ENCODE assay signal across 15 mouse cellular contexts in genomic region chr17:17617440-17618204, GRCm38 (mm10). TPM values are rescaled to one million over a fixed set of nuclear protein-coding genes. Genes with fewer than 3 reads are reported as not detected.
DNase-seq lines count a peak whose midpoint lies in the region; ATAC-seq and TF ChIP-seq lines count a peak whose summit lies in the region.
"Had no signal": no experiment of that assay in that cellular context is flagged by ENCODE, and none has a peak within 500 bp of the region (broad histone marks: within the 10 kb centered on the region; RNA-seq: fewer than 3 reads in every experiment).

No protein-coding gene starts in this region.

- peaks cover 26% of the 10 kb centered on the region for H3K36me3 ChIP-seq in heart, adult 2 months (ENCODE audit: control insufficient read depth, insufficient read depth, low read length)
- H3K36me3 ChIP-seq in heart, embryonic 16.5 days (ENCODE audit: control insufficient read depth, insufficient read depth) = 0 out of 2 replicates have a peak, but pooled peaks cover 3% of the 10 kb centered on the region
- H3K36me3 ChIP-seq: embryonic facial prominence, embryonic 13.5 days; liver, embryonic 15.5 days; midbrain, embryonic 13.5 days; stomach, embryonic 15.5 days had no signal

- H3K4me1 ChIP-seq in heart, adult 2 months (ENCODE audit: control insufficient read depth, insufficient read depth, low read length) = peaks cover 11% of the 10 kb centered on the region
- peaks cover 27% of the 10 kb centered on the region for H3K4me1 ChIP-seq in heart, embryonic 16.5 days (ENCODE audit: control insufficient read depth, insufficient read depth, low read length)

- no peaks in the 10 kb centered on the region for H3K9me3 ChIP-seq in heart, embryonic 16.5 days (replicated peaks; ENCODE audit: control insufficient read depth, low read length)
- H3K9me3 ChIP-seq: embryonic facial prominence, embryonic 13.5 days; liver, embryonic 15.5 days; midbrain, embryonic 13.5 days; stomach, embryonic 15.5 days had no signal

- no peaks in the 10 kb centered on the region for H3K27me3 ChIP-seq in heart, adult 2 months (ENCODE audit: control insufficient read depth, insufficient read depth, low read length)
- no peaks in the 10 kb centered on the region for H3K27me3 ChIP-seq in heart, embryonic 16.5 days (ENCODE audit: control insufficient read depth, insufficient read depth, low read length)
- H3K27me3 ChIP-seq: embryonic facial prominence, embryonic 13.5 days; liver, embryonic 15.5 days; midbrain, embryonic 13.5 days; stomach, embryonic 15.5 days had no signal

- H3K4me3 ChIP-seq in heart, adult 2 months = no peak overlapping the region
- no peak overlapping the region for H3K4me3 ChIP-seq in heart, embryonic 16.5 days (ENCODE audit: low read length)
- H3K4me3 ChIP-seq: embryonic facial prominence, embryonic 13.5 days; liver, embryonic 15.5 days; midbrain, embryonic 13.5 days; stomach, embryonic 15.5 days had no signal

- H3K27ac ChIP-seq in heart, adult 2 months = peak overlapping the region; percentile 70
- H3K27ac ChIP-seq in heart, embryonic 16.5 days (ENCODE audit: low read length) = peak overlapping the region; percentile 81
- H3K27ac ChIP-seq: embryonic facial prominence, embryonic 13.5 days; liver, embryonic 15.5 days; midbrain, embryonic 13.5 days; stomach, embryonic 15.5 days had no signal

- H3K9ac ChIP-seq in heart, adult 2 months (ENCODE audit: low read depth, low read length) = peak overlapping the region; percentile 51
- H3K9ac ChIP-seq in heart, embryonic 16.5 days (ENCODE audit: low read length) = no peak overlapping the region; the same call in none of the 2 replicates
- H3K9ac ChIP-seq: embryonic facial prominence, embryonic 13.5 days; liver, embryonic 15.5 days; midbrain, embryonic 13.5 days; stomach, embryonic 15.5 days had no signal

- 0 out of 2 replicates have a peak, but pooled peaks have one; percentile 19 for TF ChIP-seq EP300 in heart, adult 2 months (IDR thresholded peaks at IDR 0.05; ENCODE audit: insufficient read depth, low read depth, low read length)

- peak overlapping the region; percentile 49 for H3K4me2 ChIP-seq in heart, embryonic 16.5 days (ENCODE audit: low read depth, low read length)
- H3K4me2 ChIP-seq: embryonic facial prominence, embryonic 13.5 days; liver, embryonic 15.5 days; midbrain, embryonic 13.5 days; stomach, embryonic 15.5 days had no signal

- peaks cover 6% of the 10 kb centered on the region for H3K79me2 ChIP-seq in heart, adult 2 months (replicated peaks; ENCODE audit: control insufficient read depth, insufficient read depth, low read length)

- 36% methylated on average over 4 of the region's 4 CpGs for WGBS in heart, adult 2 months
- WGBS in heart, embryonic 16.5 days = 62% methylated on average over 4 of the region's 4 CpGs

- no peak for TF ChIP-seq CTCF in heart, adult 2 months (IDR thresholded peaks at IDR 0.05)

- peak in 1 of 2 experiments; percentile 36 for DNase-seq in heart, adult 2 months
- DNase-seq in heart, adult 9 months (ENCODE audit: low spot score in 2 of 2) = no peak
- DNase-seq in 3T3-L1 (ENCODE audit: low read depth, low spot score) = peak; percentile 54
- DNase-seq in left cerebral cortex, adult 8-10 months (ENCODE audit: low spot score in 2 of 2) = no peak
- DNase-seq in layer of hippocampus, adult 11-12 months (ENCODE audit: low spot score) = no peak
- DNase-seq: cerebellum, postnatal 14 days; kidney, adult 9 months; left cerebral cortex, postnatal 4 days had no signal

- intact Hi-C loops in heart, adult 2 months (cut with DNase I) = no loop called here

- TF ChIP-seq POLR2A in heart, adult 2 months (IDR thresholded peaks at IDR 0.05; ENCODE audit: insufficient read depth, low read depth, low read length) = no peak

- peak; percentile 61 for ATAC-seq in CD4-positive, CD25-positive, alpha-beta regulatory T cell, adult 4 months
- peak; percentile 47; the same call in 1 of the 2 replicates for ATAC-seq in heart, embryonic 16.5 days (replicated peaks; ENCODE audit: extremely low read depth, insufficient read depth, low FRiP score)
- ATAC-seq: hindbrain, embryonic 16.5 days; midbrain, embryonic 13.5 days had no signal

RNA-seq across cellular contexts. Expression of gene Lnpep, which starts 7.2 kb away (rescaled TPM):
- total RNA-seq in heart, adult 2 months (2021) = 100 to 1,000 TPM; 139 to 184 TPM
- 17.5 and 41.0 TPM in 2 replicates for polyA plus RNA-seq in heart, adult 2 months (2012; rRNA removed)
- polyA plus RNA-seq in CD4-positive, CD25-positive, alpha-beta regulatory T cell, adult 4 months (2017; shearing (Covaris generic)) = 10 to 100 TPM; 31.8 to 33.9 TPM
- polyA plus RNA-seq in heart, embryonic 16.5 days (2015; fragmentation: Nextera tagmentation; extraction: Ambion mirVana) = 12.7 and 12.9 TPM in 2 replicates
- 100 to 1,000 TPM in 3 of 4 experiments, 10 to 100 TPM in 1; 81.4 to 115 (median 110) TPM for total RNA-seq in left cerebral cortex, adult 8-10 months (2022)
